Mouse (Mus musculus) intestine, postnatal 0 days (tissue): ENCODE data around the gene D11Wsu47e. TPM values are rescaled to one million over a fixed set of nuclear protein-coding genes. Genes with fewer than 3 reads are reported as not detected.
A peak's percentile ranks its signal among the peaks of the same experiment; 100 is the strongest.

Experiments used
- ATAC-seq: fragments of 200-750 bp; cut with Nextera tagmentation; 2 replicates; pipeline ENCODE4 v1.8.0; 2017; ENCODE audit warnings: mild to moderate bottlenecking, moderate TSS enrichment, moderate library complexity
- H3K27ac ChIP-seq: fragments of 300-500 bp; sonication (generic); 2 replicates; pipeline ENCODE4 v1.5.1; 2014; ENCODE audit warnings: mild to moderate bottlenecking, low read depth, low read length, moderate library complexity
- H3K27me3 ChIP-seq: fragments of 300-500 bp; sonication (generic); replicated peaks from 2 replicates; pipeline ENCODE4 v1.6.1; 2014; ENCODE audit warnings: low read length, mixed read lengths; ENCODE audit not compliant: control insufficient read depth, insufficient read depth
- H3K36me3 ChIP-seq: fragments of 300-500 bp; sonication (generic); 2 replicates; pipeline ENCODE4 v1.6.1; 2014; ENCODE audit warnings: mild to moderate bottlenecking, moderate library complexity; ENCODE audit not compliant: control insufficient read depth, insufficient read depth
- H3K4me1 ChIP-seq: fragments of 300-500 bp; sonication (generic); replicated peaks from 2 replicates; pipeline ENCODE4 v1.6.1; 2014; ENCODE audit warnings: antibody characterized with exemption, low read length, mixed read lengths; ENCODE audit not compliant: control insufficient read depth, insufficient read depth
- H3K4me2 ChIP-seq: fragments of 300-500 bp; sonication (generic); replicated peaks from 2 replicates; pipeline ENCODE4 v1.6.1; 2014; ENCODE audit warnings: low read depth, mild to moderate bottlenecking, moderate library complexity
- H3K4me3 ChIP-seq: fragments of 300-500 bp; sonication (generic); 2 replicates; pipeline ENCODE4 v1.5.1; 2014; ENCODE audit warnings: low read depth, low read length
- H3K9ac ChIP-seq: fragments of 300-500 bp; sonication (generic); 2 replicates; pipeline ENCODE4 v1.6.1; 2014; ENCODE audit warnings: mild to moderate bottlenecking, low read depth, low read length
- H3K9me3 ChIP-seq: fragments of 300-500 bp; sonication (generic); 2 replicates; pipeline ENCODE4 v1.6.1; 2016; ENCODE audit warnings: mixed run types; ENCODE audit not compliant: control insufficient read depth
- CTCF ChIP-seq: sonication (generic); IDR thresholded peaks from 2 replicates; pipeline ENCODE4 v1.5.1; 2016; ENCODE audit warnings: low read depth, mild to moderate bottlenecking, control low read depth, antibody characterized with exemption, moderate library complexity
- WGBS: fragments of 180-500 bp; shearing (Covaris S2); extraction: QIAGEN DNeasy Blood & Tissue Kit; methylation state at CpG from one replicate; pipeline ENCODE4 v1.1.7; 2014; 5-methylcytosine and 5-hydroxymethylcytosine counted together
- polyA plus RNA-seq: library from polyadenylated mRNA; unstranded; fragments of >200 nt; fragmentation: Nextera tagmentation; extraction: Ambion mirVana; gene quantifications from 2 replicates; pipeline ENCODE4 v1.2.1, GENCODE M21; 2015

Gene D11Wsu47e
- polyA plus RNA-seq, 1 experiment from 2014 or later = 9.0 TPM

DNA sequence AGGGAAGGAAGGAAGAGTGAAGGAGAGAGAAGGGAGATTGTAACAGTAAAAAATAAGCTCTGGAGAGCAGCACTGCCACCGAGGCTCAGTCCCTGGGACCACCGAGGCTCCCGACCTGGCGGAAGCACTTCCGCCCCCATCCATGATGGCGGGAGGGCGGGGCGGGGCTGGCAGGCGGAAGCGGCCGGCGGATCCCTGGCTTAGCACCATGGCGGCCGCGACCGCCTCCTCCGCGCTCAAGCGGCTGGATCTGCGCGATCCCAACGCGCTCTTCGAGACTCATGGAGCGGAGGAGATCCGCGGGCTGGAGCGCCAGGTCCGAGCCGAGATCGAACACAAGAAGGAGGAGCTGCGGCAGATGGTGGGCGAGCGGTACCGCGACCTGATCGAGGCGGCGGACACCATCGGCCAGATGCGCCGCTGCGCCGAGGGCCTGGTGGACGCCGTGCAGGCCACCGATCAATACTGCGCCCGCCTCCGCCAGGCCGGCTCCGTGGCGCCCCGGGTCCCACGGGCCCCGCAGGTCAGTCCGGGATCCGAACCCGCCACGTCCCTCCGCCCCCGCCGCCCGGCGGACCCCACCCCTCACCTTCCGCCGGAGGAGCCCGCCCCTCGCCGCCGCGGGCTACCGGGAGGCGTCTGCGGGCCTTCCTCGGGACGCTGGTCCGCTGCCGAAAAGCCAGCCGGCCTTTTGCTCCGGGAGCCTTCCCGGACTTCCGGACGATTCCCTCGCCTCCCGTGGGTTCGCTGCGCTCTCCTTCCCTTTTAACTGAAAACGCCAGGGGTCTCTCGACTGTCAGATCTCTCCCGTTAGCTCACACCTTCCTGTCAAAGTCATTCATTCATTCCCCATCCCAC, 34.6 kb upstream of the D11Wsu47e start, which contains the start of gene Slc39a11:
Gene Slc39a11 (minus strand): TSS at position 727 of the 858 bp plus-strand sequence.
- H3K36me3 ChIP-seq = peaks cover 25% of the 10 kb centered on the region
- under 1% methylated on average over 75 of the region's 91 CpGs for WGBS
- peak within 1 kb of the TSS; percentile 98 for H3K4me3 ChIP-seq
- peak; percentile 64 for ATAC-seq
- TF ChIP-seq CTCF = peak; percentile 49
- peak within 1 kb of the TSS; percentile 81 for H3K9ac ChIP-seq
- peaks cover 3% of the 10 kb centered on the region; the same call in 1 of the 2 replicates for H3K4me1 ChIP-seq
- no peaks in the 10 kb centered on the region for H3K27me3 ChIP-seq
- no peaks in the 10 kb centered on the region for H3K9me3 ChIP-seq
- peak within 1 kb of the TSS; percentile 68 for H3K4me2 ChIP-seq
- H3K27ac ChIP-seq = peak within 1 kb of the TSS; percentile 92

DNA sequence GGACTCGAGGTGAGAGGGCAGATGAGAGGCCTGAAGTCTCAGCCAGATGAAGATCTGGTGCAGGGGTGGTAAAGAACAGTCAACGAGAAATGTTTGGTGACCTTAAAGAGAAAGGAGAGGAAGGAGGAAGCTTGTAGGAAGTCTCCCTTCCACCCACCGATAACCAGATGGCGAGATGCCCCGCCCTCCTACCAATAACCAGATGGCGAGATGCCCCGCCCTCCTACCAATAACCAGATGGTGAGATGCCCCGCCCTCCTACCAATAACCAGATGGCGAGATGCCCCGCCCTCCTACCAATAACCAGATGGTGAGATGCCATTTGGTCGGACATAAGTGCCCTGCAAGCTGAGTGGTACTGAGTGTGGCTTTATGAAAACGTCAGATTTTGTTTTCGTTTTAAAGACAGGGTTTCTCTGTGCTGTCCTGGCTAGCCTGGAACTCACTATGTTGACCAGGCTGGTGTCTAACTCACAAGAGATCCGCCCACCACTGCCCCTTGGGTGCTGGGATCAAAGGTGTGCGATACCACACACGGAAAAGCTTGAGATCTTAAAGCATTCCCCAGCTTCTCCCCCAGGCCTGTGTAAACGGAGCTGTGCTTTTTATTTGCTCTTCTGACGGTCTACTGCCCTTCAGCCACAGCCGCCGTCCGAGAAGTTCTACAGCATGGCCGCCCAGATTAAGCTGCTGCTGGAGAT, 32.9 kb upstream of the D11Wsu47e start:
- Histone ChIP-seq H3K9me3 (no peaks in the 10 kb centered on the region), H3K36me3 (peaks cover 43% of the 10 kb centered on the region), H3K4me3 (no peak overlapping the region), H3K27me3 (no peaks in the 10 kb centered on the region), H3K27ac (peak overlapping the region; percentile 28; the same call in 1 of the 2 replicates), H3K9ac (no peak overlapping the region), H3K4me2 (peak overlapping the region; percentile 68), H3K4me1 (peaks cover 3% of the 10 kb centered on the region; the same call in 1 of the 2 replicates)
- TF ChIP-seq CTCF = no peak
- ATAC-seq = peak; percentile 20; the same call in 1 of the 2 replicates
- WGBS = 44% methylated on average over 22 of the region's 22 CpGs

DNA sequence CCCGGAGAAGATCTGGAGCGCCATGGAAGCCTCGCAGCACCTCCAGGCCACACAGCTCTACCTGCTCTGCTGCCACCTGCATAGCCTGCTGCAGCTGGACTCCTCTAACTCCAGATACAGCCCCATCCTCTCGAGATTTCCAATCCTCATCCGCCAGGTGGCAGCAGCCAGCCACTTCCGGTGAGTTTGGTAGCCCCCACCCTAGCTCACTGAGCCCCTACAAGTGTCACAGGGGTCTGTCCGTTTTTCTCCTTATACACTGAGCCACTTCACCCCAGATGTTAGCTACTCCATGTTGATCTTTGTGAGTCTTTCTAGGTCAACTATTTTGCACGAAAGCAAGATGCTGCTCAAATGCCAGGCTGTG, 32.3 kb upstream of the D11Wsu47e start:
- H3K9me3 ChIP-seq = no peaks in the 10 kb centered on the region
- 0 out of 2 replicates have a peak overlapping the region, but pooled peaks have one; percentile 21 for H3K27ac ChIP-seq
- no peaks in the 10 kb centered on the region for H3K27me3 ChIP-seq
- H3K36me3 ChIP-seq = peaks cover 48% of the 10 kb centered on the region
- no peak overlapping the region for H3K4me3 ChIP-seq
- peaks cover 3% of the 10 kb centered on the region; the same call in 1 of the 2 replicates for H3K4me1 ChIP-seq
- WGBS = 44% methylated on average over 8 of the region's 8 CpGs
- H3K9ac ChIP-seq = no peak overlapping the region
- 0 out of 2 replicates have a peak overlapping the region, but pooled peaks have one; percentile 68 for H3K4me2 ChIP-seq
- TF ChIP-seq CTCF = peak; percentile 74
- ATAC-seq = 0 out of 2 replicates have a peak, but pooled peaks have one; percentile 15

DNA sequence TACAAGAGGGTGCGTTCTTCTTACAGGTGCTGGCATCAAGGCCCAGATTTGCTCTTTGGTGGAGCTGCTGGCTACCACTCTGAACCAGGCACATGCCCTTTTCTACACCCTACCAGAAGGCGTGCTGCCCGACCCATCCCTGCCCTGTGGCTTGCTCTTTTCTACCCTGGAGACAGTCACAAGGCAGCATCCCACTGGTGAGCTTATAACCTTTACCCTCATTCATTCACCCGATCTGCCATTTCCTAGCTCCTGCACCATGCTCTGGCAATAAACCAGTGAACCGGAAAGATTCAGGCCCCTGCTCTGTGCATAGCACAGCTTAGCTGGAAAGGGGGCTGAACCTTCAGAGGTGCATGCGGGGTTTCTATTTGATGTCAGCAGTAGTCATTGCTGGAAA, 31.7 kb upstream of the D11Wsu47e start:
- 81% methylated on average over 6 of the region's 6 CpGs for WGBS
- H3K4me1 ChIP-seq = peaks cover 3% of the 10 kb centered on the region; the same call in 1 of the 2 replicates
- H3K27ac ChIP-seq = no peak overlapping the region
- H3K36me3 ChIP-seq = peaks cover 54% of the 10 kb centered on the region
- H3K9ac ChIP-seq = no peak overlapping the region
- H3K9me3 ChIP-seq = no peaks in the 10 kb centered on the region
- no peak for ATAC-seq
- TF ChIP-seq CTCF = no peak
- H3K27me3 ChIP-seq = no peaks in the 10 kb centered on the region
- no peak overlapping the region for H3K4me2 ChIP-seq
- H3K4me3 ChIP-seq = no peak overlapping the region

DNA sequence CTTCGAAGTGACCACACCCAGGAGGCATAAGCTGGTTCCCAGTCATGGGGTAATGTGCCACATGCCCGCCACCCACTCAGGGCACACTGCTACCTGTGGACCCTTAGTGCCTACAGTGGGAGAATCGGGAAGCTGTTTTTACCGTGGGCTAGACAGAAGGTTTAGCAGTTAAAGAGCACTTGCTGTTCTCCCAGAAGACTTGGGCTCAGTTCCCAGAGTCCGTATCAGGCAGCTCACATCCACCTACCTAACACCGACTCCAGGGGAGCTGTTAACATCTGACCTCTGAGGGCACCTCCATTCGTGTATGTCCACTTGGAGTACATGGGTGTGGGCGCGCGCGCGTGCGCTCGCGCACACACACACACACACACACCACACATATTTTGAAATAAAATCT, 30.1 kb upstream of the D11Wsu47e start:
- 93% methylated on average over 15 of the region's 15 CpGs for WGBS
- peaks cover 65% of the 10 kb centered on the region for H3K36me3 ChIP-seq
- no peak overlapping the region for H3K4me2 ChIP-seq
- no peak overlapping the region for H3K4me3 ChIP-seq
- ATAC-seq = no peak
- no peaks in the 10 kb centered on the region for H3K27me3 ChIP-seq
- no peak for TF ChIP-seq CTCF
- H3K9ac ChIP-seq = no peak overlapping the region
- H3K27ac ChIP-seq = no peak overlapping the region
- no peaks in the 10 kb centered on the region for H3K4me1 ChIP-seq
- H3K9me3 ChIP-seq = no peaks in the 10 kb centered on the region
